Mouse (Mus musculus) left cerebral cortex, adult 2 months (tissue): ENCODE data around the gene Cyp3a25. TPM values are rescaled to one million over a fixed set of nuclear protein-coding genes. Genes with fewer than 3 reads are reported as not detected.
"Not testable (repeated sequence)": the region's sequence is repeated elsewhere in the genome, so short reads cannot be mapped to it uniquely, and the experiment has no call there.

Experiments
- DNase-seq, 2 experiments: peaks; one replicate each; pipeline ENCODE4 v3.0.0; 2021 to 2022; ENCODE audit warnings: low spot score in 2 of 2, mixed read lengths in 1 of 2; ENCODE audit errors: extremely low spot score in 1 of 2
- H3K27ac ChIP-seq: fragments of 200-600 bp; 2 replicates; pipeline ENCODE4 v1.8.1; 2022
- H3K4me3 ChIP-seq: fragments of 200-600 bp; 2 replicates; pipeline ENCODE4 v1.8.1; 2022
- CTCF ChIP-seq: fragments of 200-600 bp; IDR thresholded peaks from 2 replicates; pipeline ENCODE4 v1.8.1; 2022; ENCODE audit warnings: antibody characterized with exemption, mild to moderate bottlenecking, moderate library complexity
- intact Hi-C: fragments of 180-260 bp; cut with DNase I; formaldehyde crosslinking; loops from one replicate; pipeline ENCODE4 v1.15.1; 2025
- long read RNA-seq, 2 experiments: library from polyadenylated mRNA; stranded (forward); transcript quantifications; one replicate each; pipeline ENCODE4 v2.0.0; 2021; ENCODE audit warnings: borderline mapping rate in 2 of 2
- total RNA-seq, 2 experiments: library from RNA; stranded (reverse); gene quantifications; 2 replicates each; pipeline ENCODE4 v1.2.3; 2021

Gene Cyp3a25
- total RNA-seq, result not detected
- long read RNA-seq, experiment 1, result 0 reads
- long read RNA-seq, experiment 2, result 0 reads

DNA sequence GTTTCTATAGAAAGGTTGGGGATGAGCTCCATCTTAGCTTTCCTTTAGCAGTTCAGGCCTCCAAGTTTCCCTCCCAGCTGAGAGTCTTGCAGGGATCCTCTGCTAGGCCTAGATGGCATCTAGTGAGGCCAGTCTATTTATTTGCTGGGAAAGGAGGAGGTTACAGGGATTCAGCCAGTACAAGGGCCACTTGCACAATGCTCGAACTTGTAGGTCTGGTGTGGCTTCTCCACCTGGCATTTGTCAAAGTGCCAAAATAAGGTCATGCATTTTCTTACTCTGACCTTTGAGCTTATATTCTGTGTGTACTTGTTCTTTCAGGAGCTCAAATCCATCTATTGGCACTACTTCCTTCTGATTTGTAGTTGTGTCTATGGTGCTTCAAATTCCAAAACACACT lies at the start of gene Cyp3a25:
Gene Cyp3a25 (minus strand): TSS at position 110 of the 400 bp plus-strand sequence.
- intact Hi-C loops, H3K4me3 ChIP-seq, DNase-seq, H3K27ac ChIP-seq: not testable (repeated sequence)

DNA sequence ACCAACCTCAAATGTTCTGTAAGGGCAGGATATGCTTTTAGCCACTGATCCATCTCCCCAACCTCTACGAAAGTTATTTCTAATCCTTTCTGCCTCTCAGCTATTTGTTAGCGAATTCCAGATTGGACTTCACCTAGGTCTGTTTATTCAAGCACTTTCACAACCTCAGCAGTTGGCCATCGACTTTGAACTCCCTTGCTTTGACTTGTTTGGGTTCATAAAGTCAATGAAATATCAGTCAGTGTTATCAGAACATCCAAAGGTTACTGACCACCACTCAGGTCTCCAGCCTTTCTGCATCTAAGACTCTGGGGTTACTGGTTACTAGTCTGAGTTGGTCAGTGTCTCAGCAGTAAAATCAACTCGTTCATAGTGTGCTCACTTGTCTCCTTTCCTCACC lies 11.7 kb upstream of the Cyp3a25 start:
- no peak overlapping the region for H3K27ac ChIP-seq
- TF ChIP-seq CTCF, result no peak
- DNase-seq, result no peak
- H3K4me3 ChIP-seq, result no peak overlapping the region
- intact Hi-C loops, result no loop called here

DNA sequence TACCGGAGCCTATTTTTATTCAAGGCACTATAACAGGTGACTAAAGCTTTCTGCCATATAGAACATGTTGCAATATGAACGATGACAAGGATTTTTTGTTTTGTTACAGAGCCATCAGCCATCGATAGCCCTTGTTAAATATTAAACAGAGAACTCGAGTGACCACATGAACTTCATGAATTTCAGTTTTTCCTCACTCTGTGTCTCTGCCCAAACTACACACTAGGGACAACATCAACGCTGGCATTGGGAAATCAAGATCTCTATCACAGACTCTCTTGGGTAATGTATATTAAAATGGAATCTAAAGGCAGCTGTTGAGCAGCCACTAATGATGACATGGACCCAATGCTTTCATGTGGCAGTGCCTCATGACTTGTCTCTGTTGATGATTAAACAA lies 8.9 kb upstream of the Cyp3a25 start:
- no peak for TF ChIP-seq CTCF
- Histone ChIP-seq H3K4me3 (no peak overlapping the region), H3K27ac (no peak overlapping the region)
- no peak for DNase-seq
- intact Hi-C loops, result no loop called here

DNA sequence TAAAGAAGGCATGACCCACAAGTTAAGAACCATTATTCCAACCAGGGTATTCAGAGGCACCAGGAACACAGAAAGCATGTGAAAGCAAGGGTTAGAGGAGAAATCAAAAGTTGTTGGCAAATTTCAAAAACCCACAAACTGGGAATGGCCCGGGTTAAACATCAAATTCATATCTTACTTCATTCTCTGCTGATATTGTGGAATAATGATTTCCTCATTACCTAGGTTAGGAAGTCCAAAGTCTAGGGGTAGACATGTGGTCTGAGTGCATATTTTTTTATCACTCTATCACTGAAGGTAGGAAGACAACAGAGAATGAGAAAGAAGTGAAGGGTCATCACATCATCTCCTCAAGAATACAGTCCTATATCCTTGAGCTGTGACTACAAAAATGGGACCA lies 1.8 kb upstream of the Cyp3a25 start:
- DNase-seq, result no peak
- Histone ChIP-seq H3K4me3 (no peak overlapping the region), H3K27ac (no peak overlapping the region)
- no peak for TF ChIP-seq CTCF
- intact Hi-C loops, result no loop called here

DNA sequence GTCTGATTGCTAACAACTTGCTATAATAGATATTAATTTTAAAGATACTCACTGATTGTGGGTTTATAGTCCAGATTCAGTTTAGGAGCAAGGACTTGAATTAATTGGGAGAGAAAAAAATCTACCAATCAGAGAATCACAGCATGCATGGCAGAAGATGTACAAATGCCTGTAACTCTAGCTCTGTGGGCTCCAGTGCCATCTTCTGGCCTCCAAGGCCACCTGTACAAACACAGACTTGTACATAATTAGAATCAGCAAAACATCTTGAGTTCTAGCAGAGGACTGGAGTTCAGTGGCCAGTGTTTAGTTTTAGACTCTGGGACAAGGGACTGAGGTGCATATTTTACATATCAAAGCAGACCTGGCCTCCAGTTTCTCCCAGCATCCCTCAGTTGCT lies 42.3 kb downstream of the Cyp3a25 start:
- no peak for TF ChIP-seq CTCF
- no peak overlapping the region for H3K27ac ChIP-seq
- H3K4me3 ChIP-seq, result no peak overlapping the region
- no peak for DNase-seq
- intact Hi-C loops, result no loop called here

Other genes with a start within 250 kb of the Cyp3a25 start
- not detected for gene Cyp3a44, start 203.7 kb downstream of the Cyp3a25 start, total RNA-seq
- not detected for gene Cyp3a11, start 129.7 kb downstream of the Cyp3a25 start, total RNA-seq
- not detected for gene Cyp3a59, start 69.6 kb upstream of the Cyp3a25 start, total RNA-seq
- gene Gm5565, start 150.9 kb upstream of the Cyp3a25 start, total RNA-seq, result not detected
- not detected for gene Gm6309, start 161.1 kb upstream of the Cyp3a25 start, total RNA-seq
- gene 1700001J03Rik, start 175.7 kb upstream of the Cyp3a25 start, total RNA-seq, result 1 to 10 TPM; 1.2 to 1.7 TPM
- gene Rnf6, start 211.9 kb upstream of the Cyp3a25 start, total RNA-seq, result 10 to 100 TPM; 76.0 to 80.1 TPM
- gene Cdk8, start 221.6 kb upstream of the Cyp3a25 start, total RNA-seq, result 10 to 100 TPM; 42.6 to 44.0 TPM